Mouse (Mus musculus) limb, embryonic 11.5 days (tissue): ENCODE measurements around the gene Usp48. TPM values are rescaled to one million over a fixed set of nuclear protein-coding genes. Genes with fewer than 3 reads are reported as not detected.

Experiments
- ATAC-seq: fragments of 200-750 bp; cut with Nextera tagmentation; 2 replicates; pipeline ENCODE4 v1.8.0; 2017; ENCODE audit warnings: low read depth; ENCODE audit not compliant: insufficient number of reproducible peaks, low FRiP score, low TSS enrichment
- DNase-seq: peaks from one replicate; pipeline ENCODE4 v3.0.0-alpha.2; 2015; ENCODE audit warnings: low spot score
- H3K27ac ChIP-seq: fragments of 300-500 bp; sonication (generic); replicated peaks from 2 replicates; pipeline ENCODE4 v1.5.1; 2014; ENCODE audit warnings: low read depth, mild to moderate bottlenecking, low read length
- H3K27me3 ChIP-seq: fragments of 300-500 bp; sonication (generic); 2 replicates; pipeline ENCODE4 v1.6.1; 2014; ENCODE audit warnings: mild to moderate bottlenecking, low read length, mixed read lengths; ENCODE audit not compliant: control insufficient read depth, insufficient read depth
- H3K36me3 ChIP-seq: fragments of 300-500 bp; sonication (generic); 2 replicates; pipeline ENCODE4 v1.6.1; 2014; ENCODE audit warnings: mild to moderate bottlenecking, low read length, moderate library complexity, mixed read lengths; ENCODE audit not compliant: control insufficient read depth, insufficient read depth
- H3K4me1 ChIP-seq: fragments of 300-500 bp; sonication (generic); 2 replicates; pipeline ENCODE4 v1.6.1; 2014; ENCODE audit warnings: low read length, mixed read lengths; ENCODE audit not compliant: control insufficient read depth, insufficient read depth
- H3K4me2 ChIP-seq: fragments of 300-500 bp; sonication (generic); 2 replicates; pipeline ENCODE4 v1.6.1; 2014; ENCODE audit warnings: low read depth, mild to moderate bottlenecking, moderate library complexity; ENCODE audit not compliant: severe bottlenecking
- H3K4me3 ChIP-seq: fragments of 300-500 bp; sonication (generic); 2 replicates; pipeline ENCODE4 v1.5.1; 2014; ENCODE audit warnings: low read depth, low read length
- H3K9ac ChIP-seq: fragments of 300-500 bp; sonication (generic); 2 replicates; pipeline ENCODE4 v1.6.1; 2014; ENCODE audit warnings: mild to moderate bottlenecking, low read length
- H3K9me3 ChIP-seq: fragments of 300-500 bp; sonication (generic); 2 replicates; pipeline ENCODE4 v1.6.1; 2016; ENCODE audit warnings: low read length; ENCODE audit not compliant: control insufficient read depth
- WGBS: fragments of 180-500 bp; shearing (Covaris S2); extraction: QIAGEN DNeasy Blood & Tissue Kit; methylation state at CpG from one replicate; pipeline ENCODE4 v1.1.7; 2014; 5-methylcytosine and 5-hydroxymethylcytosine counted together
- polyA plus RNA-seq: library from polyadenylated mRNA; unstranded; fragments of >200 nt; fragmentation: Nextera tagmentation; extraction: Ambion mirVana; gene quantifications from 2 replicates; pipeline ENCODE4 v1.2.1, GENCODE M21; 2014

The Usp48 gene
- 93.0 and 99.6 TPM in 2 replicates for polyA plus RNA-seq

DNA sequence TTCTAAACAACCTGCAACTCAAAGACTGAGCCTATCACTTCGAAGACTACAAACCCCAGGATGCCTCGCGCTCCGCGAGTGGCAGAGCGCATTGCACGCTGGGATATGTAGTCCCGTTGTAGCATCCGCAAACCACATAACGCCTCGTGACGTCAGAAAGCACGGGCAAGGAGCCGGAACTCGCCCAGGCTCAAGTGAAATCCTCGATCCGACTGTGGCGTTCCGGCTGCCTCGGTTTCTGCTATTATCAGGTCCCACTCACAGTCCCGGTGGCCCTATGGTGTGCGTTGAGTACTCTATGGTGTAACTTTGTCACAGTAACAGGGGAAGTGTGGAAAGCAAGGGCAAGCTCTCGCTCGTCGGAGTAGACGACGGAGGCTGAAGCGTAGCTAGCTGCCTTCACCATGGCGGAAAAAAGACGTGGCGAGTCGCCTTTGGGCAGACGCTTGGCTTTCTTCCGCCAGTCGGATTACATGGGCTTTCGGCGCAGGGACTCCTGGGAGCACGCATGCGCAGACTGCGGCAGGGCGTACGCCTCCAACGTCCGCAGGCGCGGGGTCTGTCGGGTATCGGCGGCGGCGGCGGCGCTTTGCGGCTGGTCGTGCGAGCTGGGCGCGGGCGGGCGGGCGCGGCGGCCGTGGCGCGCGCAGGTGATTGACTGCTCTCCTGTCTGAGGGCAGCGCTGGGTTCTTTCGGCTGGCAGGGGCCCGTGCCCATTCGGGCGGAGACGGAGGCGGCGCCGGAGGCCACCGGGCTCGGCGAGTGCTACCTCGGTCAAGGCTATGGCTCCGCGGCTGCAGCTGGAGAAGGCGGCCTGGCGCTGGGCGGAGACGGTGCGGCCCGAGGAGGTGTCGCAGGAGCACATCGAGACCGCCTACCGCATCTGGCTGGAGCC lies at the start of gene Usp48:
Usp48 (plus strand) TSS at position 155 of the 895 bp plus-strand sequence.
- H3K27ac ChIP-seq = peak within 1 kb of the TSS; percentile 92
- peak within 1 kb of the TSS; percentile 63 for H3K4me2 ChIP-seq
- WGBS = under 1% methylated on average over 88 of the region's 92 CpGs
- peaks cover 9% of the 10 kb centered on the region for H3K4me1 ChIP-seq
- H3K9ac ChIP-seq = peak within 1 kb of the TSS; percentile 81
- ATAC-seq (peak; percentile 92), DNase-seq (peak; percentile 99)
- no peaks in the 10 kb centered on the region for H3K27me3 ChIP-seq
- H3K4me3 ChIP-seq = peak within 1 kb of the TSS; percentile 92
- H3K9me3 ChIP-seq = no peaks in the 10 kb centered on the region
- H3K36me3 ChIP-seq = no peaks in the 10 kb centered on the region

GRCm38 (mm10) chr4:137545568-137545967 lies 48.0 kb upstream of the Usp48 start:
- Histone ChIP-seq H3K27ac (no peak overlapping the region), H3K9ac (no peak overlapping the region), H3K36me3 (peaks cover 25% of the 10 kb centered on the region), H3K4me3 (no peak overlapping the region), H3K4me2 (no peak overlapping the region), H3K27me3 (no peaks in the 10 kb centered on the region), H3K4me1 (no peaks in the 10 kb centered on the region), H3K9me3 (no peaks in the 10 kb centered on the region)
- ATAC-seq = no peak
- 93% methylated on average over 9 of the region's 9 CpGs for WGBS
- no peak for DNase-seq

DNA sequence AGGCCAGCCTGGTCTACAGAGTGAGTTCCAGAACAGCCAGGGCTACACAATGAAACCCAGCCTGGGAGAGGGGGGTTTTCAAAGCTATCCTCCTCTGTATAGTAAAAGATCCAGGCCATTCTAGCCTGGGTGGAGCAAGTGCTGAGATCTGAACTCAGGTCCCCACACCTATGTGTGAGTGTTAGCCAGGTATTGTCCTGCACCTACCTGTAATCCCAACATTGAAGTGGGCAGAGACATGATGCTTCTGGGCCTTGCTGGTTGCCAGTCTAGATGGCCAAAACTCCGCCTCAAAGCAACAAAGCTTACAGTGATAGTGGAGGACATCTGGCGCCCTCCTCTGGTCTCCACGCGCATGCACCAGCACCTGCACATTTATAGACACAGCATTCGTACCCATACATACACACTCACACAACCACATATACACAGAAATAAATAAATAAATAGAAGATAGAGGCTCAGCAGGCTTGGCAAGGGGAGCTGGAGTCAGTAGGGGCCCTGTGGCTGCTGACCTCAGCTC lies 47.5 kb upstream of the Usp48 start:
- Histone ChIP-seq H3K9ac (no peak overlapping the region), H3K27me3 (no peaks in the 10 kb centered on the region), H3K4me2 (no peak overlapping the region), H3K4me1 (no peaks in the 10 kb centered on the region), H3K27ac (no peak overlapping the region), H3K4me3 (no peak overlapping the region), H3K36me3 (peaks cover 26% of the 10 kb centered on the region), H3K9me3 (no peaks in the 10 kb centered on the region)
- 67% methylated on average over 5 of the region's 5 CpGs for WGBS
- ATAC-seq (no peak), DNase-seq (peak; percentile 68)

- ATAC-seq (no peak), DNase-seq (no peak)
- no peak overlapping the region for H3K27ac ChIP-seq
- WGBS = 94% methylated on average over 17 of the region's 17 CpGs
- no peak overlapping the region for H3K4me2 ChIP-seq
- H3K4me1 ChIP-seq = no peaks in the 10 kb centered on the region
- H3K27me3 ChIP-seq = no peaks in the 10 kb centered on the region
- no peaks in the 10 kb centered on the region for H3K9me3 ChIP-seq
- no peak overlapping the region for H3K9ac ChIP-seq
- no peak overlapping the region for H3K4me3 ChIP-seq
- H3K36me3 ChIP-seq = peaks cover 10% of the 10 kb centered on the region; the same call in 1 of the 2 replicates
Measured at GRCm38 (mm10) chr4:137553466-137553865, 40.1 kb upstream of the Usp48 start.

DNA sequence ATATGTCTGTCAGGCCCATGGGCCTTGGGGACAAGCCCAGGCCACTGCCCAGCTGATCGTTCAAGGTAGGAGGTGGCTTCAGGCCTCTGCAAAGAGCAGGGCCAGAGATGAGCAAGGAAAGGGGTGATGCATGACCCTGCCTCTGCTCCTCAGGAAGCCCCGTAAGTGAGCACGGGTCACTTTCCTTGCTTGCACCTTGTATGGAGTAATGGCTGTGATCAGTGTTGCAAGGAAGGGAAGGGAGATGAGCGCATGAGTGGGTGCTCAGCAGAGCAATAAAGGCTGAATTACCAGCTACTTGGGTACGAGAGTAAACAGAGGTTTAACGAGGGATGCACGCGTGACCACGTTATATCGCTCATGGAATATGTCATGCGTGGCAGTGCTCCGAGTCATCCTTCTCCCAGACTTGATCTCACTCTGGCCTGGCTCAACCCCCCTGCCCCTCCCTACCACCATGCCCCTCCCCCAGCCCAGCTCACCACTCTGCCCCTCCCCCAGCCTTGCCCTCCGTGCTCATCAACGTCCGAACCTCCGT lies 36.8 kb upstream of the Usp48 start:
- Histone ChIP-seq H3K27ac (no peak overlapping the region), H3K4me1 (no peaks in the 10 kb centered on the region), H3K36me3 (peaks cover 13% of the 10 kb centered on the region), H3K9me3 (no peaks in the 10 kb centered on the region), H3K27me3 (no peaks in the 10 kb centered on the region), H3K4me2 (no peak overlapping the region), H3K9ac (no peak overlapping the region), H3K4me3 (no peak overlapping the region)
- WGBS = 93% methylated on average over 16 of the region's 16 CpGs
- DNase-seq (no peak), ATAC-seq (no peak)

GRCm38 (mm10) chr4:137569873-137570272 lies 23.7 kb upstream of the Usp48 start:
- ATAC-seq = no peak
- no peak overlapping the region for H3K9ac ChIP-seq
- WGBS = 68% methylated on average over 9 of the region's 9 CpGs
- DNase-seq = no peak
- no peak overlapping the region for H3K4me3 ChIP-seq
- H3K27me3 ChIP-seq = no peaks in the 10 kb centered on the region
- H3K4me1 ChIP-seq = no peaks in the 10 kb centered on the region
- peaks cover 7% of the 10 kb centered on the region; the same call in 1 of the 2 replicates for H3K36me3 ChIP-seq
- no peak overlapping the region for H3K27ac ChIP-seq
- H3K9me3 ChIP-seq = no peaks in the 10 kb centered on the region
- no peak overlapping the region for H3K4me2 ChIP-seq

DNA sequence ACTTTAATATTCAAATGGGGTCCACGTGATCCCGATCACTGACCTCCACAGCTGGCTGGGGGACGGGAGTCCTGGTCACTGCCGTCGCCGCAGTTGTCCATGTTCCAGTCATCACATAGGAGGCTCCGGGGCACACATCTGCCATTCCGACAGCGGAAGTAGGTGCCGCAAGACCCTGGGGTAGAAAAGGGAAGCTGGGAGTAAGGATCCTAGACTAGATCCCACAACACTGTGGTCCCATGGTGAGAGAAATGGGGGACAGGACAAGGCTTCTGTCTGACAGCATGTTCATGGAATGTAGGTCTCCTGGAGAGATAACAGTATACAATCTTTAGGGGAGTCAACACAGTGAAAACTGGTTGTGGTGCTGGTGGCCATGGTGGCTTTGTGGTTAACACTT lies 19.1 kb upstream of the Usp48 start, which contains the start of gene Ldlrad2:
Ldlrad2 (minus strand) TSS at position 101 of the 400 bp plus-strand sequence.
- no peak for ATAC-seq
- Histone ChIP-seq H3K4me1 (no peaks in the 10 kb centered on the region), H3K36me3 (peaks cover 3% of the 10 kb centered on the region; the same call in 1 of the 2 replicates), H3K9ac (no peak within 1 kb of the TSS), H3K27ac (no peak within 1 kb of the TSS), H3K4me3 (no peak within 1 kb of the TSS), H3K4me2 (no peak within 1 kb of the TSS), H3K27me3 (peaks cover 1% of the 10 kb centered on the region; the same call in 1 of the 2 replicates), H3K9me3 (no peaks in the 10 kb centered on the region)
- 88% methylated on average over 10 of the region's 10 CpGs for WGBS
- no peak for DNase-seq

DNA sequence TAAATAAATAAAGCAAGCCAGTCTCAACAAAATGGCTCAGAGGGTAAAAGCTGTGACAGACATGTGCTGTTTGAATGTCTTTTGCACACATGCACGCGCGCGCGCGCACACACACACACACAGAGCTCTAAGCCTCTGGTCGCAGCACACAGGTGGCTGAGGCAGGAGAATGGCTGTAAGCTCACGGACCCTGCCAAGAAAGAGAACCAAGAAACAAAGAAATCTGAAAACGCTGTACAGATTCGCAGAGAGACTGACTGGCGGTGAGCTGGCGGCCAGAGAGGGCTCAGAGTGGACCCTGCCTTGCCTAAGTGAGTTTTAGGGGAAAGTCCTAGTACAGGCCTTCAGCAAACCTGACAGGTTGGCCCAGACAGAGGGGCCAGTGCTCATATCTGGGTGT lies 16.1 kb upstream of the Usp48 start:
- peaks cover 4% of the 10 kb centered on the region; the same call in 1 of the 2 replicates for H3K27me3 ChIP-seq
- H3K36me3 ChIP-seq = no peaks in the 10 kb centered on the region
- no peak overlapping the region for H3K4me3 ChIP-seq
- DNase-seq (no peak), ATAC-seq (no peak)
- no peaks in the 10 kb centered on the region for H3K9me3 ChIP-seq
- no peaks in the 10 kb centered on the region for H3K4me1 ChIP-seq
- WGBS = 95% methylated on average over 12 of the region's 12 CpGs
- no peak overlapping the region for H3K4me2 ChIP-seq
- no peak overlapping the region for H3K9ac ChIP-seq
- no peak overlapping the region for H3K27ac ChIP-seq
